Mouse (Mus musculus) neutrophil, adult 5-6 weeks (primary cell): ENCODE results near the gene Gm17402. TPM values are rescaled to one million over a fixed set of nuclear protein-coding genes. Genes with fewer than 3 reads are reported as not detected.

Experiments
- total RNA-seq: library from RNA; stranded (forward); fragments of 200-1000 nt; gene quantifications from 2 replicates; pipeline ENCODE4 v1.2.3, GENCODE M21; 2017

The Gm17402 gene
- total RNA-seq, 1 experiment from 2014 or later, result not detected

Other genes with a start within 250 kb of the Gm17402 start
- gene Mlf1, start 1.1 kb downstream of the Gm17402 start, total RNA-seq, result not detected in 2 replicates
- gene Gfm1, start 54.9 kb upstream of the Gm17402 start, total RNA-seq, result 27.0 and 32.1 TPM in 2 replicates
- gene Lxn, start 88.8 kb upstream of the Gm17402 start, total RNA-seq, result 1.6 and 2.6 TPM in 2 replicates
- not detected in 2 replicates for gene Rarres1, start 140.4 kb upstream of the Gm17402 start, total RNA-seq
- 97.4 and 130 TPM in 2 replicates for gene Mfsd1, start 207.6 kb upstream of the Gm17402 start, total RNA-seq